Mouse (Mus musculus) left cerebral cortex, postnatal 36 days (tissue): ENCODE measurements around the gene Stx8. TPM values are rescaled to one million over a fixed set of nuclear protein-coding genes. Genes with fewer than 3 reads are reported as not detected.

ENCODE experiments used
- DNase-seq, 2 experiments: peaks; one replicate each; pipeline ENCODE4 v3.0.0; 2021 to 2022; ENCODE audit warnings: low spot score in 2 of 2, mixed read lengths in 1 of 2
- intact Hi-C: fragments of 180-260 bp; cut with DNase I; formaldehyde crosslinking; loops from one replicate; pipeline ENCODE4 v1.15.1; 2025
- total RNA-seq, 2 experiments: library from RNA; stranded (reverse); gene quantifications; 2 replicates each; pipeline ENCODE4 v1.2.3; 2021

Stx8 gene
- total RNA-seq, 2 experiments from 2014 or later = 36.7 to 42.5 TPM

DNA sequence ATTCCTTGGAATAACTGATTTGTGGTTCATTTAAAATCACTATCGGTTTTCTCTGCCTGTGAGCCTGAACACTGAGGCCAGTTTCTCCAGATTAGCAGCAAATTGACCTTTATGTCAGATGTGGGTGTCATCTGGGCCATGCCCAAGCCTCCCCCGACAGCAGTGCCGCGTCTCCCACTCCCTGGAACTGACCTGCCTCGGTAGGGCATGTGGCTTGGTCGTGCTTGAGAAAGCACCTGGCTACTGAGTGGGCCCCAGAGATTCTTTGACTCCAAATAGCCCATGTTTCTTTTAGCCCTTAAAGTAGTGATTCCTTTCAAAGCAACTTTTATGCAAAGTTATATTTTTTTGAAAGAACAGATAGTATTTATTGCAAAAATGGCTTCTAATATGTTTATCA, 155.3 kb downstream of the Stx8 start:
- DNase-seq = no peak
- intact Hi-C loops = no loop called here

DNA sequence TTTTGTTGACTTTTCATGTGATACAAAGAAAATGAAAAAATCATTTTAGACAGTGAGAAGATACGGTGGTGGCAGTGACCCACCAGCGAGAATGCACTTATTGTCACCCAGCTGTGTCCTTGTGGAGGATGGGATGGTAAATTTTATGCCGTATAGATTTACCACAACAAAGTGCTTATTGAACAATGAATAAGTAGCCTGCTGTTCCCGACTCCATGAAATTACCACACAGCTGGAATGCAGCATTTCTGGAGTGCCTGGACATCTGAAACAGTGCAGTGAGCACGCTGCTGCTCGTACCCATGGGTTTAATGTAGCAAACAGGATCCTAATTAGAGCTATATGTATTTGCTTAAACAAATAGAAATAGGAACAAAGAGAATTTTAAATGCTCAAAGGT, 155.7 kb downstream of the Stx8 start:
- no peak for DNase-seq
- intact Hi-C loops = no loop called here

DNA sequence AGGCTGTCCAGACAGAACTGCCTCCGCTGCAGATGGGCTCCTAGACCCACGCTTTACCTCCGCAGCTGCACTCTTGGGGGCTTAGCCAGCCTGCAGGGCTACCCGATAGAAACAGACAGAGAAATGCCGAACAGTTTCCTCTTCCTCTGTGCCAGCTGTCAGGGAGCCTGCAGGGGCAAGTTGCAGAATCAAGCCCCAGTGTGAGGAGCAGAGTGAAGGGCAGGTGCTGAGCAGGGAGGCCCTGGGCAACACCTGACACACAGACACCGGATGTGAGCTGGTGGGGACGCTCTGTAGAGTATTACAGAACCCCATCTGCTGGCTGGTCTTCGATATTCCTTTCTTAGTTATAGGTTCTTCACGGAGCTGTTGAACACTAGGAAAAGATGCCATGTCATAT, 160.1 kb downstream of the Stx8 start:
- intact Hi-C loops = no loop called here
- no peak for DNase-seq

DNA sequence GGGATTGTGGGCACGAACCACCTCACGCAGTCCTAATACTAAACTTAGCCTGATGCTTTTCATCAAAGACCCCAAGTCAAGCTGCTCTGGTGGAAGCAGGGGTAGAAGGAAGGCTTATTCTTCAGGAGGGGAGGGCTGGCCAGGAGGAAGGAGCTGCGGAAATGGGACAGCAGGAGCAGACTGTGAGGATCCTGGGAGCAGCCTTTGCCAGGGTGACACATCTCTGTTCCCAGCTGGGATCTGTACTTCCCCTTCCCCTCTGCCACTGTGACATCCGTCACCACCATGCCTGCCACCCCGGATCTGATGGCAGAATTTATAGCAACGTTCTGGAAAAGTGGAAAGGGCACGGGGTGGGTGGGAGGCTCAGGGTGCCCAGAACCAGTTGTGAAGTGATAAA, 168.5 kb downstream of the Stx8 start:
- intact Hi-C loops = no loop called here
- no peak for DNase-seq

DNA sequence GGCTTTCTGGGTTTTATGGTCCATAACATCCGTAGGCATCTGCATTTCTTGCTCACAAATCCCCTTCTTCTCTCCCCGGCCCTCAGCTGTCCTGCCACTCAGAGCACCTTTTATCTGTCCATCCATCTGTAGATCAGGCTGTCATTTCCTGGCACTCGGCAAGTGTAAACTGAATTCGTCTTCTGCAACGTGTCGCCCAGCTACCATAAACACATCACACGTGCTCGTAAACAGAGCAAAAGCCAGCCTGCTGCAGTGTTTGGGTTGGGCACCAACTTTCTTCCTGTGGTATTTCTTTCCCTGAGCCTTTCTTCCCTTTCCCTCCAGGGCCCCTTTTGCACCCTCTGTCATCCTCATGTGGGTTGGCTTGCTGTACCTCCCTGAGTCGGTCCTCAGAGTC, 169.4 kb downstream of the Stx8 start:
- no peak for DNase-seq
- intact Hi-C loops = no loop called here

DNA sequence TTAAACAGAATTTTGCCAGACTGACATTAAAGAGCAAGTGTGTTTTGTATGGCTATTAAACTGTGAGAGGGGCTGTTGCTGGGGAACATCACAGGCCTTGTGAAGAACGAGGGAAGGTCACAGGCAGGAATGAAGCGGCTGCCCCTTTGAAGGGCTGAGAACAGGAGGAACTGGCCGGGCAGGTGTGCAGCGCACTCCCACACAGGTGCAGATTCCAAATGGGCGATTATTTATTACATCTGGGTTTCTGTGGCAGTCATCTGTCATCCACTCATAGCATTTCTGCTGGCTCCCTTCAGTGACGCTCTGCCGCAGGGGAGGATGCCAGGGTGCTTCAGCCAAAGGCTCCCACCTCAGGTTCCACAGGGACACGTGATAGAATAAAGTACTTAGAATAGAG, 170.7 kb downstream of the Stx8 start:
- DNase-seq = no peak
- intact Hi-C loops = no loop called here

DNA sequence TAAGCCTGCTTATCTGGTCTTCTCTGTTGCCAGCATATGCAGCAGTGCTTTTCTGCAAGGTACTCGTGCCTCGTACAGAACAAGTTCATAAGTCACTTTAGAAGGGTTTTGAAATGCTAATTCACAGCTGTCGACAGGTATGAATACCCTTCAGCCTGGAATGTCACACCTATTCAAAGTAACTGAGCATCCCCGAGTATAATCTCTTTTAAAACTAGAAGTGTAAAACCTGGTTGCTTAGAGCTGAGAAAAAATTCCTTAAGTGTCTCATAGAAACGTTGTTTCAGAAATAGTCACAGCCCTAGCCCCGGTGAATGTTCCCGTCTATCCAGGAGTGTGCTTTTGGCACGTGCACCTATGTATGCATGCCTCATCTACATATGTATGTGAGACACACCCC, 176.3 kb downstream of the Stx8 start:
- no peak for DNase-seq
- intact Hi-C loops = no loop called here

DNA sequence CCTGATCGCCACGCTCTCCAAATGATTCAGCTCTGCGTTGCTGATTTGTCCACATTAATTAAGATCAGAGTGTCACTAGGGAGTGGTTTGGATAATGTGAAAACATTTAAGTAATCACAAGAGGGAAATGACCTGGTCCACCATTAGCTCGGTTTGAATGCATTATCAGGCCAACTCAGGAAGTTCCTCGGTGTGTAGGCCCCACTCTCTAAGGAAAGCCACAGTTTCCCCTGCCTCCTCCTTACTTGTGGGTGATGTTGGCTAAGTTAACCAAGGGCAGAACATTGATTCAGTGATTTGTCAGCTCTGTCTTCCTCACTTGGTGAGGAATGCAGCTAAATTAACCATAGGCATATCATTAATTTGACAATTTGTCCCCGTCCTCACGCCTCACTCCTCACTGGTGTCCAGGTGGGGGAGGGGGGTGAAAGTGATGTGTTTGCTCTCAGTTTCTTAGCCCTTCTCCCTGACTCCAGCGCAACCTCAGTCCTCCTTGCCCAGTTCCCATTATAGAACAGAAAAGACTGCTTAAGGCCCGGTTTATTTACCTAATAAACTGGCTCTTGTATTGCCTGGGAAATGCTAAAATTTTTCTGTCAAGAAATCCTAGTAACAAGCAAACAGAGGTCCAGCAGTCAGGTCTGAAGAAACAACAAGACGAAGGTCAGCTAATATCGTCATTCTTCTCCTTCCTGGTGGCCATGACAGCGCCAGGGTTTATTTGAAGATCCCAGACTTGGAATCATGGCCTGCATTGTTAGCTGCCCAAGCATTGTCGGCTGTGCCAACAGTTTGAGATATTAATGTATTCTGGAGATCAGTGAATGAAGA, 178.5 kb downstream of the Stx8 start:
- intact Hi-C loops = no loop called here
- DNase-seq = no peak

DNA sequence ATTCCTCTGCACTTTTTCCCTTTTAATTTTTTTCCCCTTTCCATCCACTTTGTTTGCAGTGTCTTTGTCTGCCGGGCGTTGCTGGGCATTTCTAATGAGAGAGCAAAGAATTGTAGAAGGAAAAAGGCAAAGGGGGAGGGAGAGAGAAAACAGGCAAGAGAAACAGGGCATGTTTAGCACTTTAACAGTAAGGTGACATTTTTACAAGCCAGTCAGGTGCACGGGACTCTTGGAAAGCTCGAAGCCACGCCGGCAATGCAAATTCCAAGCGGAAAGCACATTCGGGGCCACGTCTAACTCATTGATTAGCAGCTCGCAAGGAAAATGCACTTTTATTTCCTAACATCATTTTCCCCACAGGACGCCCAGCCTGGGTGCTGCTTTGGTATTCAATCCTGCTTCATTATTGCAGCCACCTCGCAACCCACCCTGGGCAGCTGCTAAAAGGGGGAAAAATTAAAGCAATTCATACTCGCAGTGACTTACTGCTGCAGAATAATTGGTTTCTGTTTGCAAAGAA, 179.1 kb downstream of the Stx8 start:
- intact Hi-C loops = no loop called here
- no peak for DNase-seq

DNA sequence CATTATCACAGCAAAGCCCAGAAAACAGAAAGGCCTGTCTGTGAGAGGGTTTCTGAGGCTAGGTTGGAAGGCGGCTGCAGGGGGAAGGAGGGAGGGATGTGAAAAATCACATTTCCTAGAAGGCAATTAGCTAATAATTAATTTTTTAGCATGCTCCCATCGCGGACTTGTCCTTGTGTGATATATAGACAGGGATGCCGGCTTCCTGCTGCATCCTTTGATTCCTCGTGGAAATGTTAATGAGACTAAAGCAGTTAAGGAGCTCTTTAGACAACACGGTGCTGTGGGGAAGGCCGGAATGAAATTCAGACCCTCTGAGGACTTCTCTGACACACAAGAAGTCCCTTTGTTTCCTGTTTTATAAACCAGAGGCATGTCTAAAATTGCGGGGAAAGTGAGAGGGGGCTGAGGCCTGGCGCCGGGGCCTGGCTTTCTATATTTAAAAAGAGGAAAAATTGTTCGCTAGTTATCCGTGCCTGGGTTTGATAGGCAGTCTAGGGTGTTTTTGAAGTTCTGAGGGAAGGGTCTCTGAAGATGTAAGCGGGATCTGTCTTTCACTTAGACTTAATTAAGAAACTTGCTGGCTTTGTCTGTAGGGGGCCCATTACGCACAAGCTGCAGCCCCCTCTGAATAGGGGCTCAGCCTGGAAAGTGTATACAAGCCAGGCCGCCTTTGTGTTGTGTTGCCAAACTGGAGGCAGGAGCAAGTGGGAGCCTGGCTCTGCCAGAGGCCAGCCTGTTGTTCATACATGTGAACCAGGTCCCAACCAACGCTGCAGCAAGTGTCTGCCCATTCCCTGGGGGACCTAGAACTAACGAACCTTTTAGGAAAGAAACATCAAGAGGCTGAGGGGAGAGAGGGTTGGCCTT, 179.8 kb downstream of the Stx8 start:
- DNase-seq = no peak

DNA sequence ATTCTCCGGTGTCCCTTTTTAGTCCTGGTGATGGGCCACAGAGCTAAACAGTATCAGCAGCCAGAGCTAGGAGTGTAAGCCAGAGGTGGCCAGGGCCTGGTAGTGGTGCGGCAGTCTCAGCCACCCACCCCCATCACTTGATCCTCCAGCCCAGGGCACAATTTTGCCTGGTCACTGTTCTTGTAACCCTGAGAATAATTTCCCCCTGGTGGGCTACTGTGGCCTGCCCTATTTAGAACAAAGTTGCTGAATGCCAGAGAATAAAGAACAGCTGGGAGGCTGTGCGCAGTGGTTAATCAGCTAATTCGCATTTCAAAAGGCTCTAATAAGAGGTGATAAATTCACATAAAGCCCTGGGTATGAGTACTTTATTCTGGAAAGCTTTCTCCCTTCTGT, 180.5 kb downstream of the Stx8 start:
- no peak for DNase-seq
- intact Hi-C loops = no loop called here

More for the DNA sequence above, 179.8 kb downstream of the Stx8 start:
- intact Hi-C loops = no loop called here

DNA sequence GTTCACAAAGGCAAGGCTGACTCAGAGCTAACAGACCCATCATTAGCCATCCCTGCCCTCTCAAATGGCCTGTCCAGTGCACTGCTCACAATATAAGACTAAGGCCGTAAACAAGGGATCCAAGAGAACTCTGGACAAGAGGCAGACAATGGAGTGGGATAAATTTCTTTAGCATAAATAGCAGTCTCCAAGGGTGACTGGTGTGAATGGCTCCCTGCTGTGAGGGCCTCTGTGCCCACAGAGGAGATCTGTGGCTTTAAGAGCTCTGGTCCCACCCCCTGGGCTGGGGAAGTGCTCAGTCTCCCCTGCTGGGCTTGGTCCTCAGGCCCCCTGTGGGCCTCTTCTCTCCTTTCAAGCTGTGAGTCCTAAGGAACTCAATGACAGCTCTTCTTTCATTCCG, 184.9 kb downstream of the Stx8 start:
- intact Hi-C loops = no loop called here
- DNase-seq = no peak

DNA sequence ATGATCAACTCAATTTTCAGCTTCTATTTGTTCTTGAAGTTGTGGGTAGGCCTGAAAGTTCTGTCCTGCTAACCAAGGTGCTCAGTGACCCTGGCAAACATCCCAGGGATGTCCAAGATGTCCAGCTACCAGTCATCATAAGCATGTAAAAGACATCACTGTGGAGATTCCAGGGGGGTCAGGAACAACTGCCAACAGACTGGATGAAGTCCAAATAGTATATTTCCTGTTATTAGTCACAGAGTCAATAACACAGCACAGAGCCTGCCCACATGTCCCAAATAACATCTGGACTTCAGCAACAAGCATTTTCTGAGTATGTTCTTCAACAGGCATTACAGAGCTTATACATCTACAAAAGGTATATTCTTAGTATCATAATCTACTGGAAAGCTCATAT, 189.8 kb downstream of the Stx8 start:
- intact Hi-C loops = no loop called here
- no peak for DNase-seq

DNA sequence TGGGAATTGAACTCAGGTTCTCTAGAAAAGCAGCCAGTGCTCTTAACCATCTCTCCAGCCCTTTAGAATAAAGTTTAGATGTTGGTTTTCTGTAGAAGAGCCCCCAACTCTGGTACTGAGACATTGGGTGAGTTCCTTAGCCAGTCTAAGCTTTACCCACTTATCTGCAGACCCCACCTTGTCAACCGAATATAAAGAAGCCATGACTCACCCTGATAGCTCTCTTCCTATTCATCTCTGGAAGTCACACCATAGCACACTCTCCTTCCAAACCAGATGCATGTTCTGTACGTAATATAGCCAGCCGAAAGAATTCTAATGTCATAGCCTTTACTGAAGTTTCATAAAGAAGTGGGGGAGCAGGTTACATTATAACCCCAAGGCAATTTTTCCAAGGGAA, 192.2 kb downstream of the Stx8 start:
- no peak for DNase-seq
- intact Hi-C loops = no loop called here

DNA sequence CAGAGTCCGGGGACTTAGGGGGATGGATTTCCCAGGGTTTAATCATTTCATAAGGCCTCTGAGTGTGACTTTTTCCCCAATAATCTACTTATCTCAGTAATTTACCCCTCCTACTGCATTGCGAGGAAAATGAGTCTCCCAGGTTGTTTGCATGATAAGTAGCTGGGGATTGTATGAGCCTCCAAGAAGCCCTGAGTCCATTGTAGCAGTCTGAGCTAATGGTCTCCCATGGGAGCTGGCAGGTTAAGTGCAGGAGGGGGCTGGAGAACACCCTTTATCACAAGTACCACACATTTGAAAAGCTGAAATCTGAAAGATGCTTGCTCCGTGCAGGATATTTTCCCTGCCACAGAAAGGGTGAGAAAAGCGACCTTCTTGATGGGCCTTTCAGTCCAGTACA, 193.9 kb downstream of the Stx8 start:
- DNase-seq = no peak
- intact Hi-C loops = no loop called here

DNA sequence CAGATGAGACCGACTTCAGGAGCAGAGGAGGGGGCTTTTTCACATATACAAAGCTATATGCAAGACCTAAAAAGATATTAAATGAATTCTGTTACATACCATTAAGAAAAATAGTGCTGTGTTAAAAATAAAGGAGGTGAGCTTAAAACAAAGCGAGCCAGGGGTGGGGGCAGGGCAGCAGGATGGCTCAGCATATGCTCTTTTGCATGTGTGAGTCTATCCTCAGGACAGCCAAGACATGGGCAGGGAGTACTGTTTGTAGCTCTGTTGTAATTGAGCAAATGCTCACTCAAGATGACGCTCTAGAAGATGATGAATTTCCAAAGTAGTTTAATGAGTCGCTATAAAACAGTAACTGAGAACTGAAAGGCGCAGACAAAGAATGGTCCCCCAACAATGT, 198.4 kb downstream of the Stx8 start:
- intact Hi-C loops = no loop called here
- DNase-seq = no peak

DNA sequence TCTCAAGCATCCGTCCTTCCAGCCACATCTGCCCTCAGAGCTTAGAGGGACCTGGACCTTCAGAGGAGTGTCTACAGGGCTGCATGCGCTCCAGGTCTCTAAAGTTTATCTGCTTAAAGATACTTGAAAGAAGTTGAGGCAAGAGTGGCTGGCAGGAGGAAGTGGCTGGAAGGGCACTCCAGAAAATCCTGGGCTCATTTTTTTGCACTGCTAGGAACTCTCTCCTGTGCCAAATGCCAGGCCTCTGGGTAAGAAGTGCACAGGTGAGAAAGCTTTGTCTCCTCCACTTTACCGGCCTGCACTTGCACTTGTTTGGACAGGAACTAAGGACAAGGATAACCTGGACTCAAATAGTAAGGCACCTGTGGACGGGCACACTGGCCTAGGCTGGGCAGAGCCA, 202.4 kb downstream of the Stx8 start:
- DNase-seq = no peak
- intact Hi-C loops = no loop called here

DNA sequence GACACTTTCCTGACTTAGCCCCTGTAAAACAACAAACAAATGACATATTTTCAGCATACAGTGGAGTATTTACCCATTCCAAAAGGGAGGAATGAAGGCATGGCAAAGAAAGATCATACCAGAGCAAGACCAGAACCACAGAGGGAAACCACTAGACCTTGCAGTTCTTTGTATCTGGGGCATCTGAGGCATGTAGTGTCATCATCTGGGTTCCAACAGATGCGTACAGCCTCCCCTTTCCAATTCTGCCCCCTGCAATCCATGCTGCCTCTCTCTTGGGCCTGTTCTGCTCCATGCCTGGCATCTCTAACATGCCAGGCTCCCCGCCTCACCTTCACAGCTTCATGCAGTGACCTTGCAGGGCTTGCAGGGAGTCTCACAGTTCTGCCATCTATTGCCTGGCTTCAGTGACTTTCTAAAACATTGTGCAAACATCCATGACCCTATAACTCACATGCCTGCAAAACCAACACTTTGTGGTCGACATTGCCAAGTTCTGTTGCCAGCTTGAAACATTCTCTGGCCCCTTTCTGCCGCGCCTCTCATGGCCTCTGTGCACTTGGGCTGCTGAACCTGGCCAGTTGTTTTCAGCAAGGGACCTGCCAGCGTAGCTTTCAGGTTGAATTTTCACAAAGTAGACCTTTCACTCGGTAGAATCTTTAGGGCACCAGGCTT, 206.1 kb downstream of the Stx8 start:
- intact Hi-C loops = no loop called here
- DNase-seq = no peak

DNA sequence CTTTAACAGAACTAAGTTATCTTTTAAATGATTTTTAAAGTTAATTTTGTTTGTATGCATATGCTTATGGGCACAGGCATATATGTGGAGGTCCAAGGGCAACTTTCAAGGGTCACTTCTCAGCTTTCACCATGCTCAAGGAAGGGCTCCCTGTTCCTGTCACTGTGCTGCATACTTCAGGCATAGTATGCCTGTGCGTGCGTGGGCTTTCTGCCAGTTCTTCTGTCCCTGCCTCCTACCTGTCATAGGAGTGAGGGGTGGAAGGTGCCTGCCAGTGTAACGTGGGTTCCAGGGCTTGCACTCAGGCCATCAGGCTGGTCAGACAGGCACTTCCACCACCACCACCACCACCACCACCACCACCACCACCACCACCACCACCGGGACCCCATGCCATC, 206.7 kb downstream of the Stx8 start:
- DNase-seq = no peak
- intact Hi-C loops = no loop called here

DNA sequence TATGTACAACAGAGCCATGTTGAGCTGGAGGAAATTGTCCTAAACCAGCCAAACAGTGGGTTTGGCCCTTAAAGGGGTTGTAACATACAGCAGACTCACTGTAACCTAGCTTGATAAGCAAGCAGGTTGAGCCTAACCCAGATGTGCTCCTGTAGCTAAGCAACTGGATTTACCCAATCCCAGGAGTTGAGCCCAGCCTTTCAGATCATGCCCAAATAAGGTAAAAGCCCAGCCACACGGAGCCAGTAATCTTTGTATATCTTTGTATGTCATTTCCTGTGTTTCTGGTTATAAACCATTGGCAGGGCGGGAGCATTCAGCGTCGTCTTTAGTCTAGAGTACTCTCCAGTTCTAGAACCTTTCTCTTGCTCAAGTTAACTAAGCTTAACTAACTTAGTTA, 210.6 kb downstream of the Stx8 start:
- intact Hi-C loops = no loop called here
- no peak for DNase-seq
